Mouse (Mus musculus) thymus, postnatal 0 days (tissue): ENCODE data around the gene Ttc38. TPM values are rescaled to one million over a fixed set of nuclear protein-coding genes. Genes with fewer than 3 reads are reported as not detected.
"Not testable (repeated sequence)": the region's sequence is repeated elsewhere in the genome, so short reads cannot be mapped to it uniquely, and the experiment has no call there.

Experiments
- DNase-seq: peaks from one replicate; pipeline ENCODE4 v3.0.0-alpha.2; 2015; ENCODE audit warnings: low spot score
- polyA plus RNA-seq: library from polyadenylated mRNA; unstranded; fragments of >200 nt; fragmentation: Nextera tagmentation; extraction: Ambion mirVana; gene quantifications from 2 replicates; pipeline ENCODE4 v1.2.1, GENCODE M21; 2015

Ttc38 gene
- polyA plus RNA-seq, 1 experiment from 2014 or later: 10.1 TPM

DNA sequence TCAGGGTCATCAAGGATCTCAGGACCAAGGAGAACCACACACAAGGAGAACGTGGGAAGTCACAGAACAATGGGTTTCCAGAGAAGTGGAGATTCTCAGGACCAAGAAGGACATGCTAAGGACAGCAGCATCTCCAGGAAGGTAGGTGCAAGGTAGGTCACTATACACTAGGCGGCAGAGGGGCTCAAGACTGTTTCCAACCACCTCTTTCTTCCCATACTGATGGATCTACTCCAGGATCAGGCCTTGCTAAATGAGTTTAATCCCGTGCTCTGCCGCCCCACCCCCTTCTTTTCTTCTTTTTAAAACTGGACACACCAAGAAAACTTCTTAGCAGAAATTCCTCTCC lies 10.1 kb upstream of the Ttc38 start:
- DNase-seq: no peak

DNA sequence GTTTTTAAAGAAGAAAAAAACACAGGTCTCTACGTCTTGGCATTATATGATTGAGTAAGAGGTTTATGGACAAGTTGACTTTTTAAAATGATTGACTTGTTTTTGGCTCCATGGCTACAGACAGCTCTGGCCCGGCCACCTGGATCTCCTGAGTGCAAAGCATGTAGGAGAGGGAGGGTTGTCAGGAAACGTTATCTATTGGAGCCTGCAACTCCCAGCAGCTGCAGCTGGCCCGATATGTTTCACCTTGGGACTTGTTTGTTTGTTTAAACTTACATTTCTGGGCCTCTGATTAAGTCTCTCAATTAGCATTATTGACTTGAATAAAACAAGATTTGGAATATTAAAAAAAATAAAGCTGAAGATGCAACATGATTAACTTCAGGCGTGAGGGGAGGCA lies 5.4 kb upstream of the Ttc38 start:
- no peak for DNase-seq

DNA sequence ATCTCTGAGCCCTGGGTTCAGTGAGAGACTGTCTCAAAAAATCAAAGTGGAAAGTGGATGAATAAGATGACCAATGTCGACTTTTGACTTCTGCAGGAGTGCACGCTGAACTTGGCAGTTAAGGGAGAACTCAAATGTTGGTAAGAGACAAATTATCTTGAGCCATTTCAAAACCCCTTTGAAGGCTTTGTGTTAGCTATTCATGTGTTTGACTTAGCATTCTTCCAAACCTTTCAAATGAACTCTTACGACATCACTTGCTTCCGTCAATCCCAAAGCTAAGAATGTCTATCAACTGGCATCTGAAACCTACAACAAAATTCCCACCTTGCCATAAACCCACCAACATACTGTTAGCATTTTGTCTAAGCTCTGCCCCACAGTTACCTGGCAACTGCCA lies 4.0 kb upstream of the Ttc38 start:
- DNase-seq: no peak

DNA sequence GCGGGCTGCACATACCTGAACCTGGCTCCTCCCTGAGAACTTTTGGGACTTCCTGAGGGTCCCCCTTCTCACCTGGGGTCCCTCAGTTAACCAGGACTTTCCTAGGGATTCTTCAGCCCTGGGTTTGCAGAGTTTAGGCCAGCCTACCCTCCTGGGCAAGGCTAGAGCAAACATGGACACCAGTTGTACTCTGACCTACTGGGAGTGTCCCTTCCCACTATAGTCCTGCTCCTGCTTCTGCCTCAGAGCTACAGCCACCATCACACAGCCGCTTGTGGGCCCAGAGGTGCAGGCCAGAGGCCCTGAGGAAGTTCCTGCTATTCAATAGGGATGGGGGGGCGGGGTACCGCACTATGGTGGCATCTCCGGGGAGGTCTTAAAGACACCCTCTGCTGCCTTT lies 2.6 kb upstream of the Ttc38 start:
- DNase-seq: no peak

DNA sequence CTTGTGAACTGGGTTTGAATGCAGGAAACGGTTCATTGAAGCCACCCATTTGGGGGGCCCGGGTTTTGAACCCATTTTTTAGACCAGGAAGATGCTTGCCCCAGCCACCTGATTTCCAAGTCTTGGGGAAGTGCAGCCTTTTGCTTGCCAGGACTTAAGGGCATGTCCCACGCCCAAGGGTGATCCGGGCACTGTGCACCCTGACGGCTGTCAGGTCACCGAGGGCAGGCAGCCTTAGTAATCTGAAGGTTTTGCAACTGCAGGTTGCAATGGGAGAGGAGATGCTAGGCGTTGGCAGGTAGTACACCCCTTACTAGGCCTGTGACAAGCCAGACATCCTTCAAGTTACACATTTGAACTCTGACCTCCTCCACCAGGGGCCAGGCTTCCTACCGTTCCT lies 493 bp downstream of the Ttc38 start:
- no peak for DNase-seq

DNA sequence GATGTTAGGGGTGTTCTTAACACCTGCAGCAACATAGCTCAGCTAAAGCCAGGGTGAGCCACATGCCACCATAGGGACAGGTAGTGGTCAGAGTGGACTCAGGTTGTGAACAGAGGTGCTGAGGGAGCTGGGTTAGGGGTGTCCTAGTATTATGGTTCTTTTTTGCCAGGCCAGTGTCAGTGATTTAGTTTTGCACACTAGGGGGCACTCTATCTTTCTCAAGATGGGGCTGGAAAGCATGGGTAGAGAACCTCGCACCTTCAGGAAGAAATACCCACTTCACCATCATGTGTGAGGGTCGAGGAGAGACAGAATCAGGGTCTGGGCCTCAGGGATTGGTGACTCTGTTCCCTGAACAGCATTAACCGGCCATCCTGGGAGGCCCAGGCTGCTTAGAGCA lies 3.2 kb downstream of the Ttc38 start:
- DNase-seq: no peak

DNA sequence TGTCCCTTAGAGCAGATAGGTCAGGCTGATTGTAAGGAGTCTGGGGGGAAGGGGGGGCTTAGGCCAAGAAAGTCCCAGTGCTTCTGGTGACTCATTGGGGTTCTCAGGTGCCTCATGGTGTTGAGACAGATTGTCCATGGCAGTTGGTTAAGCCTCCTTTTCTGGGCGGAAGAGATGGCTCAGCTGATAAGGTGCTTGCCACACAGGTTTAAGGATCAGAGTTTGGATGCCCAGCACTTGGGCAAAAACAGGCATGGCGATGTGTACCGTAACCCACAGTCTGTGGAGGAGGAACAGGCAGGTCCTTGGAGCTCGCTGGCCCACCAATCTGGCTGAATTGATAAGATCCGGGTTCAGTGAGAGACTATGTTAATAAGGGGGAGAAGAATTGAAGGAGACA lies 4.8 kb downstream of the Ttc38 start:
- no peak for DNase-seq

DNA sequence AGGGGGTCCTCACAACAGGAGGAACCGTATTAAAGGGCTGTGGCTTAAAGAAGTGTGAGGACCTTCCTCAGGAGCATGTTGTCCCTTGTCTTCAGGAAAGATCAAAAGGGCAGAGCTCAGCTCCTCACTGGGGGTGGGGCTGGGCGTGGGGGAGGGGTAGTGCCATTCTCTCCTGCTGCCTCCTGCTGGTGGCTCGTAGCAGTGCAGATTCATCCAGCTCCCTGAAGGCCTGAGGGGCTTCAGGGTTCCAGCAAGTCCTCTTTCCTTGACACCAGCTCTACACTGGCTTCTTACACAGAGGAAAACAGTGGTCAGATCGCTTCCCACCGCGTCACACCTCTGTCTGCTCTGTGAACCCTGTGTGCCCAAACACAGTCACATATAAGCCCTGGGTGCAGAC lies 8.9 kb downstream of the Ttc38 start:
- peak; percentile 41 for DNase-seq

DNA sequence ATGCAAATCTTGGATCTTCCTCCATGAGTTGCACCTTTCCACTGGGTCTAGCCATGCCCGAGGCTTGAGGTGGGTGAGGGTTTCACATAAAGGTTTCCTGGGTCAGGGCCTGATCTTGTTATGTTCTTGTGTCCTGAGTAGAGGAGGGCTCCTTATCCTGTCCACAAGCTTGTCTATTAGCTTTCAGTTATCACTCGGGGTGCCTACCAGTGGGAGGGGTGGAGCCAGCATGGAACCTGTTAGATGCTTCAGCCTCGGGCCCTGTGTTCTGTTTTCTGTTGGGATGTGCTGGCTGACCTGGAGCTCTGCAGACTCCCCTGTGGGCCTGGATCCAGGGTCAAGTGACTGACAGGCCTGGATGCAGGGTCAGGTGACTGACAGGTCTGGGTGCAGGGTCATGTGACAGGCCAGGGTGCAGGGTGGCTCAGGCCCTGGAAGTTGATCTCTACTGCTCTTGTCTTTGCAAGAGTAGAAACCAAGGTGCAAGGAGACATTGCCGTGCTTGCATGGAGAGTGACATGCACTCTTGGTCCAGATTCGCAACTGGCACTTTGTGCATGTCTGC lies 9.8 kb downstream of the Ttc38 start:
- DNase-seq: no peak

DNA sequence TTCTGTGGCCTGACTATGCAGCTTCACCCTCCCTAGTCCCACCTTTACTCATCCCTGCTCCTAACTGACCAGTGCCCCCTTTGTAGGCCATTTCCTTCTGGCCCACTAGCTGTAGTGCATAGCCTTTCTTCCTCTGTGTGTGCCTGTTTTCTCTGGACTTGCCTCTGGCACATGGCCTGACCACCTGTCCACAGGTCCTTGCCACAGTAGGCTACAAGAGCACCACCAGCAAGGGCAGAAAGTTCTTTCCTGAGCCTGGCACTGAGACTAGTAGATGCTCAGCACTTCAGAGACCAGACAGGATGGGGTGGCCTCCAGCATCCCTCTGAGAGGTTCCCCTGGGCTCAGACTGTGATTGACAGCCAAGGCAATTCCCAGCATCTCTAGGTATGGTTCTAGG lies 13.0 kb downstream of the Ttc38 start:
- DNase-seq: no peak

DNA sequence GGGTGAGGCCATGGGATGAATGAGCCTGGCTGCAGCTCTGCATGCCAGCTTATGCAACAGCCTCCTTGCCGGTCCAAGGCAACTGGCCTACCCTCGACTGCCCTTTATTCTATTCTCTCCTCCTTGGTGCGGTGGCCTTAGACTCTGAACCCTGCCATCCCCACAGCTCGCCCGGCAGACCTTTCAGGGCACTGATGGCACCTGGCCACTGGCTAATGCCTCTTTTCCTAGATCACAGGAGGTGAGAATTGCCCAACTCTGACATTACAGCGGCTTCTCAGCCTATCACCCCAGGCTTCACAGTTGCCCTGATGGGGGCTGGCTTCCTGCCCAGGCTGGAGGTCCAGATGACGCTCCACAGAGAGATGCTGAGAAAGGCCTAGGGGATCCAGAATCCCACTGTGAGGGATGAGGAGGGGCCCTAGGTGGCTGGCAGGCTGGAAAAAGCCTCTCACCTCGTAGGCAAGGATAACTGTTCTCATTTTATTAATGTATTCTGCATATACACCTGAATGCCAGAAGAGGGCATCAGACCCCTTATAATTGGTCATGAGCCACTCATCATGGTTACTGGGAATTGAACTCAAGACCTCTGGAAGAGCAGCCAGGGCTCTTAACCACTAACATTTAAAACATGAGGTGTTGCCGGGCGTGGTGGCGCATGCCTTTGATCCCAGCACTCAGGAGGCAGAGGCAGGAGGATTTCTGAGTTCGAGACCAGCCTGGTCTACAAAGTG lies 19.7 kb downstream of the Ttc38 start:
- no peak for DNase-seq

DNA sequence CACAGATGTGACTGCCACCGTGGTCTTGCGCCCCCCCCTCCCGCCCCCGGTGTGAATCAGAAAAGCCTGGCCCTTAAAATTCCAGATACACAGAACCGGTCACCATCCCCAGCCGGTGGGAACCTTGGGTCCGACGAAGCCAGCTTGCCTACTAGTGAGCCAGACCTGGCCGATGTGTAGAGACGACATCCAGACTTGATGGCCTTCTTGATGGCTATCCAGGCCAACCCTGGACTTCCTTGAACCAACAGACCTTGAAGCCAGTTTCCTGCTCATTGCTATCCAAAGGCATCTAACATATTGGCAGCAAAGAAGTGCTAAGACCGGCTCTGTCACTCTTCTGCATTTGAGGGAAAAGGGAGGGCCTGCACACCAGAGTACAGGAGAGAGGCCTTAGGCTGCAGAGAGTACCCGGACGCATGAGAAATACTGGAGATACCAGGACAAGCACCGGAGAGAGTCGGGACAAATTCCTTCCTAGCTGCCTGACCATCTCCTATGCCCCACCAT lies 26.9 kb downstream of the Ttc38 start:
- DNase-seq: no peak

DNA sequence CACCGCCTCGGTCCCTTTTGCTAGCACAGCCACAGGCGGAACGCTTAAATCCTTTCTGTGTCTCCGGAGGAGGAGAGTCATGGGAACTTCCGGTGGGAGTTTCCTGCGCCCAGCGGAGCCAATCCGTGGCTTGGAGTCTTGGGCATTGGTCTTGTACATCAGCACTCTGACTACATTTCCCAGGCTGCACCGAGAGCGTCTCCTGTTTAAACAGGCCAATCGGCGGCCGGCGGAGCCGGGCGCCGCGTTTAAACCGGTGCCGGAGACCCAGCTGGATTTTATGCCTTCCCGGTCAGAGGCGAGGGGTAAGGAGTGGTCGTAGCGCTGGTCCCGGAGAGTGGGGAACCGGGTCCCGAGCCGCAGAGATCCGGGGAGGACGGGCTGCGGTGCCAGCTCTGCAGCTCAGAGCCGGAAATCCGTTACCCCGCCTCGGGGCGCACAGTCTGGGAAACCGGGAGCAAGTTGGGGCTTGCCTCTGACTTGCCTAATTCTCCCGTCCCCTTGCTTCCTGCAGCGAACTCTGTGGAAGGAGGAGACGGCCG lies 27.5 kb downstream of the Ttc38 start, which contains the start of gene Gtse1:
Gene Gtse1 (plus strand): TSS at position 256 of the 542 bp plus-strand sequence.
- peak; percentile 95 for DNase-seq

DNA sequence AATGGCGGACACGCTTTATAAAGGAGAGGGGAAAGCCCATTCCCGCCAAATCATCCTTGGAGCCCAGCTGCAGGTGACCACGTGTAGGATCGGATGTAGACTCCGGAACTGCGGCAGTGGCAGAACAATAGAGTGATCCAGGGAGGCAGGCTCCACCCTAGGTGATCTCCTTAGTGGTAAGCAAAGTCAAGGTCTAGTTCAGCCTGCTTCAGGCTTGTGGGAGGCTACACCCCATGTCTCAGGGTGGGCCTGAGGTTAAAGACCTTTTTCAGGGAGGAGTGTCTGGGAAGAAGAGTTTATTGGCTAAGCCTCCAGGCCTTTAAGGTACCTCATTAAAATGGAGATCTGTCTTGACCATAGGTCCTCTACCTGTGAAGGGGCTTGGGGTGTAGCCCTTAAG lies 33.8 kb downstream of the Ttc38 start:
- DNase-seq: not testable (repeated sequence)

DNA sequence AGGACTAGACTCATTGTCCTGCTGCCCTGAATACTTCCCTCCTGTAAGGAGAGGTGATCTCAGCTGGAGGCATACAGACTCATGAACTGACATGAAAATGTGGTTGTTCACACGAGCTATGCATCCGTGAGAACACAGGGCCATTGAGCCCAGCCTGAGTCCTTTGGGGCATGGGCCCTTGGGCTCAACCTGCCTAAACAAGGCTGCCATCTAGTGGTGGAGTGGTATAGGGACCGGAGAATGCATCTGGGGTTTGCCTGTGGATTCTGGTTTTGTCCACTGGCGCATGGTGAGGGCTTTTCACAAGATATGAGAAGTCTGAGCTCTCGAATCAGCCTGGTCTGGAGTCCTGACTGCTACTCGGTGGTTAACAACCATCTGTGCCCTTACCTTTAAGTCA lies 35.6 kb downstream of the Ttc38 start:
- DNase-seq: peak; percentile 77

DNA sequence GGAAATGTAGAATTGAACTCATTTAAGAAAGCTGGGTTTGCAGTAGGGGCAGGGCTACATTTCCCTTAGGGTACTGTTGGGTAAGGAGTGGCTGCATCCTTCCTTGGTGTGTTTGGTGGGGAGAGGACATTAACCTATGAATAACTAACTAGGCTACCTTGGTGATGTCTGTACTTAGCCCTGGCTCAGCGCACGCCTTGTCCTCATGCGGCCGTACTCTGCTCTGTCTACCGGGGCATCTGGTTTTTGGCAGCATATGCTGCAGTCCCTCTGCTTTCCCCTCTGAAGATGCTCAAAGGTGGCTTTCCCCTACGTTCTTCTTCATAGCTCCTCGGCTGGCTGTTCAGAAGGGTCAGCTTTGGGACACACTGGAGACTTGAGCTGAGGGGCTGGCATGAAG lies 45.2 kb downstream of the Ttc38 start:
- DNase-seq: no peak

DNA sequence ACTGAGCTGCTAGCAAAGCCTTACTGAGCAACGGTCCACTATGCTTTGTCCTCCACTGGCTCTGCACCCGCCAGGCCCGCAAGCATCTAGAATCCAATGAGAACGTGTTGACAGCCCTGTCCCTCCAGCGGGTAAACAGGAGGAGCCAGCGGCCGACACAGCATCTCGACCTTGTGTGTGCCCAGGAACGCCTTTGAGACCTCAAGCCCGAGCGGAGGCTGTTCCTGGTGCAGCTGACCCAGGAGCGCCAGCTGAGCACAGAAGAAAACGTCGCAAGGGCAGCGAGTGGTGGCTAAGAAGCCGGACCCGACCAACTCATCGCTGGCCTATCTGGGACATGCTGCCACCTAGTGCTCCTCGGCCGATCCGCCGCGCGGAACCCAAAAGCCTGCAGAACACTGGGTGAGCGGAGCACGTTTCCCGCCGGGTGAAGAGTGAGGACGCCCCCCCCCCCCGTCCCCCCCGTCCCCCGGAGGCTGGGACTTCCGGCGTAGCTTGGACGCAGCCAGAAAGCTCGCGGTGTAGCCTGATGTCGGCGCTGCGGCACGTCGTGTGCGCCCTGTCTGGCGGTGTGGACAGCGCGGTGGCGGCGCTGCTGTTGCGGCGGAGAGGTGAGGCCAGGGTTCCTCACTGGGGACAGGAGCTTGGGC lies 46.9 kb downstream of the Ttc38 start, which contains the start of gene Trmu:
Gene Trmu (plus strand): TSS at position 465 of the 650 bp plus-strand sequence.
- DNase-seq: peak; percentile 92

DNA sequence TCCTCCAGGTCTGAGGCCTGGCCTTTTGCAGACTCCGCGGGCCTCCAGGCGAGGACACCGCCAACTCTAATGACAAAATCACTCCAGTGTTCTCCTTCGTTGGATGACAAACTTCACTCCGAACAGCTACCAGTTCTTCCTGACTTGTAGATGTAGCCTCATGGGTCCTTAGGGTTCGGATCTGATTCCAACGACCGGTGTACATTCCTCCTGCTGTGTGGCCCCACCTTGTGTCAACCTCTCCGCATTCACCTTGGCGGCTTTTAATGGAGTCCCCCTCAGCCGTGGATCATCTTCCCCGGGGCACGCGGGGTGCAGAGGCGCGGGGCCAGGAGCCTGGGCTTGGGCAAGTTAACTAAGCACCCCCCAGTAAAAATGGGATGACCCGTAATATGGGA lies 47.4 kb downstream of the Ttc38 start:
- no peak for DNase-seq

DNA sequence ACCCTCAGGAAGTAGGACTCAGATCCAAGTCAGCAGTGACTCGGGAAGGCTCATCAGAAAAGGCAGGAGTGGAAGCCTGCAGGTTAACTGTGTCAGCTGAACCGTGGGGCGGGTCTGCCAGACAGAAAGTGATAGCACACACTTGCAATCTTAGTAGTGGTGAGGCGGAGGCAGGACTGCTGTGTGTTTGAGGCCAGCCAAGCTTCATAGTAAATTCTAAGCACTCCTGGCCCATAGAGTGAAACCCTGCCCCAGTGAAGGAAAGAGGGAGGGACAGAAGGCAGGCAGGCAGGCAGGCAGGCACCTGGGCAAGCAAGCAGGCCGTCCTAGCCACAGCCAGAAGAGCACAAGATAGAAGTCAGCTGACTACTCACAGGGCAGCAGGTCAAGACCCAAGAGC lies 53.5 kb downstream of the Ttc38 start:
- no peak for DNase-seq

DNA sequence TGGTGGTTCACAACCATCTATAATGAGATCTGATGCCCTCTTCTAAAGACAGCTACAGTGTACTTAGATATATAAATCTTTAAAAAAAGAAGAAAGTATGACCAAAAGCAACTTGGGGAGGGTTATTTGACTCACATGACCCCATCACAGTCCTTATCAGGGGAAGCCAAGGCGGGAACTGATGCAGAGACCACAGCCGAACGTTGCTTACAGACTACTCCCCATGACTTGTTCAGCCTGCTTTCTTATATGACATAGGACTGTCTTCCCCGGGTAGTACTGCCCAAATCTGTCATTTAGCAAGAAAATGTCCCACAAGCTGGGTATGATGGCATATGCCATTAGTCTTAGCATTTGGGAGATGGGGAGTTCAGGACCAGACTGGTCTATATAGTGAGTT lies 57.1 kb downstream of the Ttc38 start:
- DNase-seq: no peak

DNA sequence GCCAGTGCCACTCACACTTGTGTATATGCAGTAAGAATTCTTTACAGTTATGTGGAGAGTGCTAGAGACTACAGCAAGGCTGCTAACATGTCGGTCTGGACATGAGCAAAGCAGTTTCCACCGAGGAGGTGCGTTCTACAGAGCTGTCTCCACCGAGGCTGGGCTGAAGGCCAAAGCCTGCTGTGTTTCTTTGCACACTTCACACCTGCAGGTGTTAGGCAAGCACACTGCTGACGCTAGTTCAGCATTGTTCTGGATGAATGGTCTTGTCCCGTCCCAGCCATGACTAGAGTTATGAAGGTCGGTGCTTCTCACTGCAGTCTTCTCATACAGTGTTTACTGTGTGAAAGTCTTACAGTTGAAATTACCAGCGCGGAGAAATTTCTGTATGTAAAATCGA lies 59.9 kb downstream of the Ttc38 start:
- DNase-seq: no peak

DNA sequence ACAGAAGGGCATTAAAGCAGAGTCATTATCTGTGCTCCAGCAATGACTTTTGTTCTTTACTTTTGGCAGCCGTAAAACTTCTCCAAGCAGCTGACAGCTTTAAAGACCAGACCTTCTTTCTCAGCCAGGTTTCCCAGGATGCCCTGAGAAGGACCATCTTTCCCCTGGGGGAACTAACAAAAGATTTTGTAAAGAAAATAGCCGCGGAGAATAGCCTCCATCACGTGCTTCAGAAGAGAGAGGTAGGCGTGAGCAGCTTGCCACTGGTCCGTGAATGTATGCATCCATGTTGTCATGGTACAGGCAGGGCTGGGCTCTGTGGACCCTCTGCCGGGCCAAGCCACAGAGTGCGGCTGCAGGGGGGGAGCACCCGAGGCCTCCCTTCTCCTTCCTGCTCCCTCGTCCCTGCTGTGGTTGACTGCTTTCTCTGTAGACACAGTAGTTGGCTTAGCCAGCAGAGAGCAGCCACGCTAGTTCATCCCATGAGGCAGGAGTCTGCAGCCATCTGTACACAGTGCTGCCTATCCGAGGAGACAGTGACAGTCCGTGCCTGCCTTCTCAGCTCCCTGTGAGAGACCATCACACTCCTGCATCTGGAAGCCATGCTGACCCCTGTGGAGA lies 60.5 kb downstream of the Ttc38 start:
- DNase-seq: no peak
